Mouse (Mus musculus) heart, postnatal 0 days (tissue): ENCODE results near the gene Cryl1.

ENCODE experiments used
- CTCF ChIP-seq: IDR thresholded peaks from 2 replicates; pipeline ENCODE4 v1.5.1; 2016; ENCODE audit warnings: antibody characterized with exemption, control low read depth, low read depth
- EP300 ChIP-seq: IDR thresholded peaks from 2 replicates; pipeline ENCODE4 v1.6.1; 2016; ENCODE audit warnings: antibody characterized with exemption, low read depth

DNA sequence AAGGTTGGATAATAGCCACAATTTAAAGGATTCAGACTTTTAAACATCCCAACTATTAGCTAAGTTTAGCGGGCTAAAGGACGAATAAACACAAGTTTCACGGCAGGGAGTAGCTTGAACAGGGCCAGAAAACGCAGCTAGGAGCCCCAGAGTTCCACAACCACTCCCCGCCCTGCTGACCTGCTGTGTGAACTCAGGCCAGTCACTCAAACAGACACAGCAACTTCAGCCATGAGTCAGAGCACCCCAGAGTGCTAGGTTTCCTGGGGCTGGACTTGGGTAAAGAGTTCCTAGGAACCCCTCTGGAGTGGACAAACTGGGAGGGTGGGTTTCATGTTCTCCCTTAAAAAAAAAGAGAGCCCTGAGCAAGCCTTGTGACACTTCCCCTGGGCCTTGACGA, 59.7 kb downstream of the Cryl1 start:
- TF ChIP-seq CTCF (no peak), EP300 (no peak)
